Mouse (Mus musculus): ENCODE results near the gene Foxo3. TPM values are rescaled to one million over a fixed set of nuclear protein-coding genes. Genes with fewer than 3 reads are reported as not detected.

Gene Foxo3
- total and polyA plus RNA-seq, 2 experiments, result 17.0 to 35.4 TPM

- no peaks in the 10 kb centered on the region for H3K27me3 ChIP-seq (ENCODE audit: control insufficient read depth, insufficient read depth, low read length)
- H3K79me2 ChIP-seq (ENCODE audit: control insufficient read depth, insufficient read depth, low read length), result peaks cover 39% of the 10 kb centered on the region; the same call in 1 of the 2 replicates
- H3K4me3 ChIP-seq (ENCODE audit: insufficient read depth, low read depth, low read length), result no peak overlapping the region
- no peak for TF ChIP-seq POLR2A (IDR thresholded peaks at IDR 0.05; ENCODE audit: extremely low read depth, insufficient read depth, low read length)
- TF ChIP-seq CTCF (IDR thresholded peaks at IDR 0.05; ENCODE audit: low read depth, low read length), result no peak
- no peaks in the 10 kb centered on the region for H3K36me3 ChIP-seq (ENCODE audit: control insufficient read depth, insufficient read depth, low read length)
- peaks cover 28% of the 10 kb centered on the region for H3K4me1 ChIP-seq (ENCODE audit: control insufficient read depth, insufficient read depth, low read length)
- WGBS, result 53% methylated on average over 18 of the region's 18 CpGs
- DNase-seq (ENCODE audit: extremely low read depth, low read depth, low spot score), result peak; percentile 71
- no peak overlapping the region for H3K9ac ChIP-seq (ENCODE audit: low read depth, low read length)
- H3K27ac ChIP-seq (replicated peaks; ENCODE audit: insufficient read depth, low read depth, low read length), result peak overlapping the region; percentile 78
Measured at GRCm38 (mm10) chr10:42203321-42204155, 73.0 kb downstream of the Foxo3 start.

- H3K4me3 ChIP-seq (ENCODE audit: insufficient read depth, low read depth, low read length), result no peak overlapping the region
- DNase-seq (ENCODE audit: extremely low read depth, low read depth, low spot score), result peak; percentile 94
- 35% methylated on average over 8 of the region's 8 CpGs for WGBS
- H3K9ac ChIP-seq (ENCODE audit: low read depth, low read length), result no peak overlapping the region
- TF ChIP-seq POLR2A (IDR thresholded peaks at IDR 0.05; ENCODE audit: extremely low read depth, insufficient read depth, low read length) (no peak), CTCF (IDR thresholded peaks at IDR 0.05; ENCODE audit: low read depth, low read length) (no peak)
- peaks cover 3% of the 10 kb centered on the region; the same call in 1 of the 2 replicates for H3K36me3 ChIP-seq (ENCODE audit: control insufficient read depth, insufficient read depth, low read length)
- H3K27ac ChIP-seq (replicated peaks; ENCODE audit: insufficient read depth, low read depth, low read length), result peak overlapping the region; percentile 78
- no peaks in the 10 kb centered on the region for H3K27me3 ChIP-seq (ENCODE audit: control insufficient read depth, insufficient read depth, low read length)
- H3K4me1 ChIP-seq (ENCODE audit: control insufficient read depth, insufficient read depth, low read length), result peaks cover 24% of the 10 kb centered on the region
- H3K79me2 ChIP-seq (ENCODE audit: control insufficient read depth, insufficient read depth, low read length), result peaks cover 36% of the 10 kb centered on the region
Measured at GRCm38 (mm10) chr10:42202561-42202960, 74.0 kb downstream of the Foxo3 start.

- DNase-seq (ENCODE audit: extremely low read depth, low read depth, low spot score), result no peak
- peaks cover 16% of the 10 kb centered on the region for H3K36me3 ChIP-seq (ENCODE audit: control insufficient read depth, insufficient read depth, low read length)
- TF ChIP-seq CTCF (IDR thresholded peaks at IDR 0.05; ENCODE audit: low read depth, low read length), result no peak
- no peak for TF ChIP-seq POLR2A (IDR thresholded peaks at IDR 0.05; ENCODE audit: extremely low read depth, insufficient read depth, low read length)
- no peaks in the 10 kb centered on the region for H3K27me3 ChIP-seq (ENCODE audit: control insufficient read depth, insufficient read depth, low read length)
- H3K9ac ChIP-seq (ENCODE audit: low read depth, low read length), result no peak overlapping the region
- H3K4me3 ChIP-seq (ENCODE audit: insufficient read depth, low read depth, low read length), result no peak overlapping the region
- peaks cover 43% of the 10 kb centered on the region for H3K79me2 ChIP-seq (ENCODE audit: control insufficient read depth, insufficient read depth, low read length)
- H3K4me1 ChIP-seq (ENCODE audit: control insufficient read depth, insufficient read depth, low read length), result peaks cover 25% of the 10 kb centered on the region
- no peak overlapping the region for H3K27ac ChIP-seq (replicated peaks; ENCODE audit: insufficient read depth, low read depth, low read length)
- 77% methylated on average over 3 of the region's 3 CpGs for WGBS
Measured at GRCm38 (mm10) chr10:42199472-42199871, 77.1 kb downstream of the Foxo3 start.

- peaks cover 22% of the 10 kb centered on the region for H3K4me1 ChIP-seq (ENCODE audit: control insufficient read depth, insufficient read depth, low read length)
- peaks cover 51% of the 10 kb centered on the region for H3K79me2 ChIP-seq (ENCODE audit: control insufficient read depth, insufficient read depth, low read length)
- peaks cover 18% of the 10 kb centered on the region for H3K36me3 ChIP-seq (ENCODE audit: control insufficient read depth, insufficient read depth, low read length)
- no peak for DNase-seq (ENCODE audit: extremely low read depth, low read depth, low spot score)
- 79% methylated on average over 3 of the region's 3 CpGs for WGBS
- H3K9ac ChIP-seq (ENCODE audit: low read depth, low read length), result no peak overlapping the region
- H3K27ac ChIP-seq (replicated peaks; ENCODE audit: insufficient read depth, low read depth, low read length), result no peak overlapping the region
- TF ChIP-seq CTCF (IDR thresholded peaks at IDR 0.05; ENCODE audit: low read depth, low read length) (no peak), POLR2A (IDR thresholded peaks at IDR 0.05; ENCODE audit: extremely low read depth, insufficient read depth, low read length) (no peak)
- no peak overlapping the region for H3K4me3 ChIP-seq (ENCODE audit: insufficient read depth, low read depth, low read length)
- H3K27me3 ChIP-seq (ENCODE audit: control insufficient read depth, insufficient read depth, low read length), result no peaks in the 10 kb centered on the region
Measured at GRCm38 (mm10) chr10:42198682-42199081, 77.9 kb downstream of the Foxo3 start.

GRCm38 (mm10) chr10:42194784-42195183 is 81.8 kb downstream of the Foxo3 start:
- Histone ChIP-seq H3K4me1 (ENCODE audit: control insufficient read depth, insufficient read depth, low read length) (peaks cover 11% of the 10 kb centered on the region), H3K4me3 (ENCODE audit: insufficient read depth, low read depth, low read length) (no peak overlapping the region), H3K36me3 (ENCODE audit: control insufficient read depth, insufficient read depth, low read length) (peaks cover 18% of the 10 kb centered on the region), H3K27ac (replicated peaks; ENCODE audit: insufficient read depth, low read depth, low read length) (no peak overlapping the region), H3K79me2 (ENCODE audit: control insufficient read depth, insufficient read depth, low read length) (peaks cover 61% of the 10 kb centered on the region), H3K27me3 (ENCODE audit: control insufficient read depth, insufficient read depth, low read length) (no peaks in the 10 kb centered on the region), H3K9ac (ENCODE audit: low read depth, low read length) (no peak overlapping the region)
- DNase-seq (ENCODE audit: extremely low read depth, low read depth, low spot score), result no peak
- WGBS, result 83% methylated on average over 6 of the region's 6 CpGs
- TF ChIP-seq POLR2A (IDR thresholded peaks at IDR 0.05; ENCODE audit: extremely low read depth, insufficient read depth, low read length) (no peak), CTCF (IDR thresholded peaks at IDR 0.05; ENCODE audit: low read depth, low read length) (no peak)

GRCm38 (mm10) chr10:42193981-42194380 is 82.6 kb downstream of the Foxo3 start:
- TF ChIP-seq CTCF (IDR thresholded peaks at IDR 0.05; ENCODE audit: low read depth, low read length) (no peak), POLR2A (IDR thresholded peaks at IDR 0.05; ENCODE audit: extremely low read depth, insufficient read depth, low read length) (no peak)
- DNase-seq (ENCODE audit: extremely low read depth, low read depth, low spot score), result no peak
- Histone ChIP-seq H3K9ac (ENCODE audit: low read depth, low read length) (no peak overlapping the region), H3K4me3 (ENCODE audit: insufficient read depth, low read depth, low read length) (no peak overlapping the region), H3K27me3 (ENCODE audit: control insufficient read depth, insufficient read depth, low read length) (no peaks in the 10 kb centered on the region), H3K79me2 (ENCODE audit: control insufficient read depth, insufficient read depth, low read length) (peaks cover 58% of the 10 kb centered on the region), H3K27ac (replicated peaks; ENCODE audit: insufficient read depth, low read depth, low read length) (no peak overlapping the region), H3K4me1 (ENCODE audit: control insufficient read depth, insufficient read depth, low read length) (peaks cover 11% of the 10 kb centered on the region), H3K36me3 (ENCODE audit: control insufficient read depth, insufficient read depth, low read length) (peaks cover 18% of the 10 kb centered on the region)
- 86% methylated on average over 4 of the region's 4 CpGs for WGBS

All from liver, adult 2 months (tissue).